Mouse (Mus musculus) C2C12 (cell line): Measurements from ENCODE around the gene Dda1. TPM values are rescaled to one million over a fixed set of nuclear protein-coding genes. Genes with fewer than 3 reads are reported as not detected.

ENCODE experiments used
- H3K27me3 ChIP-seq: one replicate; pipeline ENCODE4 v1.6.1; 2011; ENCODE audit not compliant: control insufficient read depth, insufficient read depth, insufficient read length
- H3K36me3 ChIP-seq: one replicate; pipeline ENCODE4 v1.6.1; 2011; ENCODE audit not compliant: control insufficient read depth, insufficient read depth
- H3K4me3 ChIP-seq: one replicate; pipeline ENCODE4 v1.5.1; 2011; ENCODE audit warnings: mild to moderate bottlenecking, control low read depth; ENCODE audit not compliant: poor library complexity, insufficient read depth, severe bottlenecking
- H3K79me2 ChIP-seq: one replicate; pipeline ENCODE4 v1.6.1; 2011; ENCODE audit not compliant: control insufficient read depth, insufficient read depth
- H3K79me3 ChIP-seq: one replicate; pipeline ENCODE4 v1.6.1; 2011; ENCODE audit warnings: low read depth, control low read depth
- H3ac ChIP-seq: one replicate; pipeline ENCODE3; 2011; ENCODE audit warnings: low read depth; ENCODE audit not compliant: control insufficient read depth, insufficient read length
- CEBPB ChIP-seq: IDR thresholded peaks from one replicate; pipeline ENCODE4 v1.6.1; 2011; ENCODE audit warnings: low read depth, mild to moderate bottlenecking, control low read depth, moderate library complexity
- CTCF ChIP-seq: IDR thresholded peaks from one replicate; pipeline ENCODE4 v1.5.1; 2011; ENCODE audit not compliant: control insufficient read depth, insufficient read depth, insufficient read length
- FOSL1 ChIP-seq: IDR thresholded peaks from one replicate; pipeline ENCODE4 v1.8.0; 2011; ENCODE audit warnings: mild to moderate bottlenecking, low read length; ENCODE audit not compliant: poor library complexity, insufficient read depth, severe bottlenecking
- MAX ChIP-seq: IDR thresholded peaks from one replicate; pipeline ENCODE4 v1.6.1; 2011; ENCODE audit warnings: mild to moderate bottlenecking, control low read depth
- MYOD1 ChIP-seq: IDR thresholded peaks from one replicate; pipeline ENCODE4 v1.6.1; 2011; ENCODE audit warnings: low read depth; ENCODE audit not compliant: control insufficient read depth, insufficient read length
- MYOG ChIP-seq: IDR thresholded peaks from one replicate; pipeline ENCODE4 v1.6.1; 2011; ENCODE audit not compliant: control insufficient read depth, insufficient read length; ENCODE audit errors: extremely low read depth
- USF1 ChIP-seq: IDR thresholded peaks from one replicate; pipeline ENCODE4 v1.6.1; 2011; ENCODE audit warnings: low read depth, mild to moderate bottlenecking, control low read depth, moderate library complexity
- polyA plus RNA-seq: library from polyadenylated mRNA; unstranded; fragments of >200 nt; fragmentation: generic; extraction: Trizol; gene quantifications from one replicate; pipeline ENCODE4 v1.2.1, GENCODE M21; 2012; ENCODE audit warnings: missing spikeins

Dda1 gene
- polyA plus RNA-seq, 1 experiment: 104 TPM

- no peak for TF ChIP-seq MYOG
- no peak for TF ChIP-seq USF1
- no peak for TF ChIP-seq CEBPB
- TF ChIP-seq FOSL1: no peak
- no peak for TF ChIP-seq MYOD1
- TF ChIP-seq CTCF: no peak
- TF ChIP-seq MAX: no peak
- no peak overlapping the region for H3K4me3 ChIP-seq
- no peaks in the 10 kb centered on the region for H3K27me3 ChIP-seq
- H3K79me3 ChIP-seq: no peaks in the 10 kb centered on the region
- no peak overlapping the region for H3ac ChIP-seq
- H3K36me3 ChIP-seq: no peaks in the 10 kb centered on the region
- H3K79me2 ChIP-seq: no peaks in the 10 kb centered on the region
Observed at GRCm38 (mm10) chr8:71498816-71499690, 30.1 kb downstream of the Dda1 start.

- Histone ChIP-seq H3K79me2 (no peaks in the 10 kb centered on the region), H3K27me3 (peaks cover 25% of the 10 kb centered on the region), H3K4me3 (no peak overlapping the region), H3K79me3 (no peaks in the 10 kb centered on the region), H3ac (no peak overlapping the region), H3K36me3 (no peaks in the 10 kb centered on the region)
- no peak for TF ChIP-seq CTCF
- TF ChIP-seq MYOD1: no peak
- TF ChIP-seq CEBPB: no peak
Observed at GRCm38 (mm10) chr8:71504349-71504748, 35.4 kb downstream of the Dda1 start.

- Histone ChIP-seq H3K36me3 (no peaks in the 10 kb centered on the region), H3K27me3 (peaks cover 34% of the 10 kb centered on the region), H3K79me2 (no peaks in the 10 kb centered on the region), H3K4me3 (no peak overlapping the region), H3ac (no peak overlapping the region), H3K79me3 (no peaks in the 10 kb centered on the region)
- TF ChIP-seq MYOD1 (no peak), CTCF (no peak), FOSL1 (no peak), MYOG (no peak), USF1 (no peak), MAX (no peak), CEBPB (no peak)
Observed at GRCm38 (mm10) chr8:71505326-71505725, 36.3 kb downstream of the Dda1 start.

- Histone ChIP-seq H3K79me3 (no peaks in the 10 kb centered on the region), H3ac (no peak overlapping the region), H3K79me2 (no peaks in the 10 kb centered on the region), H3K36me3 (no peaks in the 10 kb centered on the region), H3K27me3 (peaks cover 38% of the 10 kb centered on the region), H3K4me3 (no peak overlapping the region)
- TF ChIP-seq MYOG (no peak), USF1 (no peak), MYOD1 (no peak), CTCF (no peak), FOSL1 (no peak), MAX (no peak), CEBPB (no peak)
Observed at GRCm38 (mm10) chr8:71505979-71506378, 37.0 kb downstream of the Dda1 start.

GRCm38 (mm10) chr8:71507589-71508104, 38.6 kb downstream of the Dda1 start:
- no peak overlapping the region for H3K4me3 ChIP-seq
- H3K79me2 ChIP-seq: no peaks in the 10 kb centered on the region
- H3K27me3 ChIP-seq: peaks cover 49% of the 10 kb centered on the region
- H3K79me3 ChIP-seq: no peaks in the 10 kb centered on the region
- TF ChIP-seq CTCF (no peak), FOSL1 (no peak)
- H3K36me3 ChIP-seq: no peaks in the 10 kb centered on the region
- H3ac ChIP-seq: no peak overlapping the region

GRCm38 (mm10) chr8:71509316-71509715, 40.3 kb downstream of the Dda1 start:
- no peaks in the 10 kb centered on the region for H3K79me2 ChIP-seq
- TF ChIP-seq CEBPB (no peak), CTCF (no peak)
- H3K79me3 ChIP-seq: no peaks in the 10 kb centered on the region
- peaks cover 49% of the 10 kb centered on the region for H3K27me3 ChIP-seq
- H3K36me3 ChIP-seq: no peaks in the 10 kb centered on the region
- no peak overlapping the region for H3K4me3 ChIP-seq
- no peak overlapping the region for H3ac ChIP-seq
